Mouse (Mus musculus): Measurements from ENCODE around the gene Emx1.

GRCm38 (mm10) chr6:85206939-85207285, 19.7 kb downstream of the Emx1 start:
- TF ChIP-seq FLI1 (IDR thresholded peaks at IDR 0.05; ENCODE audit: low read length) (no peak), GATA1 (IDR thresholded peaks at IDR 0.05; ENCODE audit: borderline replicate concordance, low read length) (no peak)
